Mouse (Mus musculus) adrenal gland, postnatal 25 days (tissue): Measurements from ENCODE around the gene Elp4. TPM values are rescaled to one million over a fixed set of nuclear protein-coding genes. Genes with fewer than 3 reads are reported as not detected.

Experiments
- total RNA-seq: library from RNA; stranded (reverse); gene quantifications from 2 replicates; pipeline ENCODE4 v1.2.3, GENCODE M21; 2021

Gene Elp4
- total RNA-seq, 1 experiment from 2014 or later: 17.1 TPM

Other genes with a start within 250 kb of the Elp4 start
- not detected in 2 replicates for gene Pax6, start 235.7 kb downstream of the Elp4 start, total RNA-seq
- gene Immp1l, start 74 bp upstream of the Elp4 start, total RNA-seq: 32.6 and 45.9 TPM in 2 replicates
- 32.5 and 41.5 TPM in 2 replicates for gene Dnajc24, start 99.0 kb upstream of the Elp4 start, total RNA-seq